In the genomic region with DNA sequence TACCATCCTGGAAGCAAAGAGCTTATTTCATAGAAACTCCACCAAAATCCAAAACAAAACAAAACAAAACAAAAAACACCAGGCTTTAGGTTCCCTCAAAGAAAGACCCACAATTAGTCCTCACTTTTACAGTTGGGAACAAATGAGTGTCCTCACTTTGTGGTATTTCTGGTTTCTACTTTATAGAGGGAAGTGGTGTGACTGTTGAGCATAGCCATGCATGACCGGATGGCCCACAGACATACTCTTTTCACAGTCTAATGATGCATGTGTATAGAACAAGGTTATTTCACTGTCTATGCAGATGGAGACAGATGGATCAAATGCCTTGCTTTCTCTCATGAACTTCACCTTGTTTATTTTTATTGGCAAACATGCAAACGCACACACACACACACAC, we compare ENCODE assay signal across 13 mouse cellular contexts. TPM values are rescaled to one million over a fixed set of nuclear protein-coding genes. Genes with fewer than 3 reads are reported as not detected.
"Had no signal": no experiment of that assay in that cellular context is flagged by ENCODE, and none has a peak within 500 bp of the region (broad histone marks: within the 10 kb centered on the region; RNA-seq: fewer than 3 reads in every experiment).

No protein-coding gene starts in this region.

- DNase-seq: liver, postnatal 0 days; lung, adult 2 months; lung, postnatal 14 days; lung, postnatal 36 days; right cerebral cortex, postnatal 14 days; thymus, adult 18-20 months; thymus, postnatal 14 days; thymus, postnatal 36 days had no signal

- ATAC-seq: liver, postnatal 0 days; lung, postnatal 0 days; midbrain, embryonic 13.5 days; midbrain, embryonic 15.5 days had no signal

RNA-seq across cellular contexts. Expression of a gene that starts 10.1 kb away (rescaled TPM):
- total RNA-seq: monocyte, adult 5-6 weeks; neutrophil, adult 5-6 weeks had no signal
